Mouse (Mus musculus): ENCODE measurements around the gene Bbs5. TPM values are rescaled to one million over a fixed set of nuclear protein-coding genes. Genes with fewer than 3 reads are reported as not detected.
"Not testable (repeated sequence)": the region's sequence is repeated elsewhere in the genome, so short reads cannot be mapped to it uniquely, and the experiment has no call there.

Bbs5 gene
- polyA plus RNA-seq, 1 experiment from 2014 or later, result 9.1 TPM

- ATAC-seq (replicated peaks; ENCODE audit: low FRiP score, low TSS enrichment, low read depth) (no peak), DNase-seq (ENCODE audit: low spot score) (no peak)
- Histone ChIP-seq H3K4me1 (replicated peaks; ENCODE audit: control insufficient read depth, insufficient read depth, low read length) (no peaks in the 10 kb centered on the region), H3K4me2 (ENCODE audit: low read length) (no peak overlapping the region), H3K36me3 (ENCODE audit: control insufficient read depth, insufficient read depth, low read length) (0 out of 2 replicates have a peak, but pooled peaks cover 3% of the 10 kb centered on the region), H3K4me3 (ENCODE audit: low read depth, low read length) (no peak overlapping the region), H3K27ac (ENCODE audit: low read depth) (no peak overlapping the region), H3K9ac (ENCODE audit: low read length) (no peak overlapping the region), H3K9me3 (ENCODE audit: control insufficient read depth, low read length) (no peaks in the 10 kb centered on the region), H3K27me3 (replicated peaks; ENCODE audit: control insufficient read depth, insufficient read depth, low read length) (no peaks in the 10 kb centered on the region)
- 66% methylated on average over 2 of the region's 2 CpGs for WGBS
Observed at GRCm38 (mm10) chr2:69676713-69677112, 29.7 kb downstream of the Bbs5 start.

- not testable (repeated sequence) for H3K4me2 ChIP-seq (ENCODE audit: low read length); DNase-seq (ENCODE audit: low spot score); H3K4me3 ChIP-seq (ENCODE audit: low read depth, low read length); H3K9ac ChIP-seq (ENCODE audit: low read length); ATAC-seq (replicated peaks; ENCODE audit: low FRiP score, low TSS enrichment, low read depth); H3K4me1 ChIP-seq (replicated peaks; ENCODE audit: control insufficient read depth, insufficient read depth, low read length); H3K36me3 ChIP-seq (ENCODE audit: control insufficient read depth, insufficient read depth, low read length); H3K27me3 ChIP-seq (replicated peaks; ENCODE audit: control insufficient read depth, insufficient read depth, low read length); H3K9me3 ChIP-seq (ENCODE audit: control insufficient read depth, low read length); H3K27ac ChIP-seq (ENCODE audit: low read depth)
- WGBS, result 89% methylated on average over 2 of the region's 2 CpGs
Observed at GRCm38 (mm10) chr2:69677215-69677614, 30.2 kb downstream of the Bbs5 start.

- H3K4me2 ChIP-seq (ENCODE audit: low read length), result no peak overlapping the region
- H3K27me3 ChIP-seq (replicated peaks; ENCODE audit: control insufficient read depth, insufficient read depth, low read length), result no peaks in the 10 kb centered on the region
- H3K9ac ChIP-seq (ENCODE audit: low read length), result no peak overlapping the region
- 0 out of 2 replicates have a peak, but pooled peaks cover 3% of the 10 kb centered on the region for H3K36me3 ChIP-seq (ENCODE audit: control insufficient read depth, insufficient read depth, low read length)
- no peaks in the 10 kb centered on the region for H3K9me3 ChIP-seq (ENCODE audit: control insufficient read depth, low read length)
- 60% methylated on average over 6 of the region's 6 CpGs for WGBS
- ATAC-seq (replicated peaks; ENCODE audit: low FRiP score, low TSS enrichment, low read depth) (no peak), DNase-seq (ENCODE audit: low spot score) (no peak)
- no peak overlapping the region for H3K4me3 ChIP-seq (ENCODE audit: low read depth, low read length)
- H3K27ac ChIP-seq (ENCODE audit: low read depth), result no peak overlapping the region
- H3K4me1 ChIP-seq (replicated peaks; ENCODE audit: control insufficient read depth, insufficient read depth, low read length), result no peaks in the 10 kb centered on the region
Observed at GRCm38 (mm10) chr2:69679990-69680389, 33.0 kb downstream of the Bbs5 start.

GRCm38 (mm10) chr2:69681931-69682330 is 35.0 kb downstream of the Bbs5 start:
- Histone ChIP-seq H3K27me3 (replicated peaks; ENCODE audit: control insufficient read depth, insufficient read depth, low read length) (no peaks in the 10 kb centered on the region), H3K9ac (ENCODE audit: low read length) (no peak overlapping the region), H3K4me1 (replicated peaks; ENCODE audit: control insufficient read depth, insufficient read depth, low read length) (no peaks in the 10 kb centered on the region), H3K27ac (ENCODE audit: low read depth) (no peak overlapping the region), H3K36me3 (ENCODE audit: control insufficient read depth, insufficient read depth, low read length) (0 out of 2 replicates have a peak, but pooled peaks cover 6% of the 10 kb centered on the region), H3K4me3 (ENCODE audit: low read depth, low read length) (no peak overlapping the region), H3K4me2 (ENCODE audit: low read length) (no peak overlapping the region), H3K9me3 (ENCODE audit: control insufficient read depth, low read length) (no peaks in the 10 kb centered on the region)
- DNase-seq (ENCODE audit: low spot score) (no peak), ATAC-seq (replicated peaks; ENCODE audit: low FRiP score, low TSS enrichment, low read depth) (no peak)
- WGBS, result 90% methylated on average over 4 of the region's 4 CpGs

- H3K4me2 ChIP-seq (ENCODE audit: low read length), result no peak overlapping the region
- no peaks in the 10 kb centered on the region for H3K4me1 ChIP-seq (replicated peaks; ENCODE audit: control insufficient read depth, insufficient read depth, low read length)
- H3K36me3 ChIP-seq (ENCODE audit: control insufficient read depth, insufficient read depth, low read length), result peaks cover 13% of the 10 kb centered on the region; the same call in 1 of the 2 replicates
- no peak overlapping the region for H3K9ac ChIP-seq (ENCODE audit: low read length)
- WGBS, result 84% methylated on average over 13 of the region's 13 CpGs
- no peak for DNase-seq (ENCODE audit: low spot score)
- H3K27ac ChIP-seq (ENCODE audit: low read depth), result no peak overlapping the region
- ATAC-seq (replicated peaks; ENCODE audit: low FRiP score, low TSS enrichment, low read depth), result no peak
- H3K27me3 ChIP-seq (replicated peaks; ENCODE audit: control insufficient read depth, insufficient read depth, low read length), result no peaks in the 10 kb centered on the region
- no peaks in the 10 kb centered on the region for H3K9me3 ChIP-seq (ENCODE audit: control insufficient read depth, low read length)
- no peak overlapping the region for H3K4me3 ChIP-seq (ENCODE audit: low read depth, low read length)
Observed at GRCm38 (mm10) chr2:69683036-69683805, 36.2 kb downstream of the Bbs5 start.

- Histone ChIP-seq H3K9me3 (ENCODE audit: control insufficient read depth, low read length) (no peaks in the 10 kb centered on the region), H3K36me3 (ENCODE audit: control insufficient read depth, insufficient read depth, low read length) (peaks cover 17% of the 10 kb centered on the region; the same call in 1 of the 2 replicates), H3K4me1 (replicated peaks; ENCODE audit: control insufficient read depth, insufficient read depth, low read length) (no peaks in the 10 kb centered on the region), H3K27ac (ENCODE audit: low read depth) (no peak overlapping the region), H3K27me3 (replicated peaks; ENCODE audit: control insufficient read depth, insufficient read depth, low read length) (no peaks in the 10 kb centered on the region), H3K9ac (ENCODE audit: low read length) (no peak overlapping the region), H3K4me2 (ENCODE audit: low read length) (no peak overlapping the region), H3K4me3 (ENCODE audit: low read depth, low read length) (no peak overlapping the region)
- 94% methylated on average over 3 of the region's 3 CpGs for WGBS
- no peak for DNase-seq (ENCODE audit: low spot score)
- ATAC-seq (replicated peaks; ENCODE audit: low FRiP score, low TSS enrichment, low read depth), result no peak
Observed at GRCm38 (mm10) chr2:69684488-69684887, 37.5 kb downstream of the Bbs5 start.

GRCm38 (mm10) chr2:69690214-69690613 is 43.2 kb downstream of the Bbs5 start:
- H3K36me3 ChIP-seq (ENCODE audit: control insufficient read depth, insufficient read depth, low read length), result peaks cover 52% of the 10 kb centered on the region
- H3K4me1 ChIP-seq (replicated peaks; ENCODE audit: control insufficient read depth, insufficient read depth, low read length), result no peaks in the 10 kb centered on the region
- ATAC-seq (replicated peaks; ENCODE audit: low FRiP score, low TSS enrichment, low read depth), result no peak
- H3K27me3 ChIP-seq (replicated peaks; ENCODE audit: control insufficient read depth, insufficient read depth, low read length), result no peaks in the 10 kb centered on the region
- H3K9me3 ChIP-seq (ENCODE audit: control insufficient read depth, low read length), result no peaks in the 10 kb centered on the region
- no peak for DNase-seq (ENCODE audit: low spot score)
- H3K4me3 ChIP-seq (ENCODE audit: low read depth, low read length), result no peak overlapping the region
- no peak overlapping the region for H3K27ac ChIP-seq (ENCODE audit: low read depth)
- no peak overlapping the region for H3K9ac ChIP-seq (ENCODE audit: low read length)
- no peak overlapping the region for H3K4me2 ChIP-seq (ENCODE audit: low read length)
- 91% methylated on average over 3 of the region's 3 CpGs for WGBS

GRCm38 (mm10) chr2:69690843-69691242 is 43.9 kb downstream of the Bbs5 start:
- peaks cover 52% of the 10 kb centered on the region for H3K36me3 ChIP-seq (ENCODE audit: control insufficient read depth, insufficient read depth, low read length)
- DNase-seq (ENCODE audit: low spot score) (no peak), ATAC-seq (replicated peaks; ENCODE audit: low FRiP score, low TSS enrichment, low read depth) (no peak)
- no peaks in the 10 kb centered on the region for H3K27me3 ChIP-seq (replicated peaks; ENCODE audit: control insufficient read depth, insufficient read depth, low read length)
- H3K4me3 ChIP-seq (ENCODE audit: low read depth, low read length), result no peak overlapping the region
- H3K27ac ChIP-seq (ENCODE audit: low read depth), result no peak overlapping the region
- no peaks in the 10 kb centered on the region for H3K9me3 ChIP-seq (ENCODE audit: control insufficient read depth, low read length)
- H3K9ac ChIP-seq (ENCODE audit: low read length), result no peak overlapping the region
- H3K4me2 ChIP-seq (ENCODE audit: low read length), result no peak overlapping the region
- no peaks in the 10 kb centered on the region for H3K4me1 ChIP-seq (replicated peaks; ENCODE audit: control insufficient read depth, insufficient read depth, low read length)
- WGBS, result 91% methylated on average over 6 of the region's 6 CpGs

GRCm38 (mm10) chr2:69693501-69693900 is 46.5 kb downstream of the Bbs5 start:
- H3K36me3 ChIP-seq (ENCODE audit: control insufficient read depth, insufficient read depth, low read length), result peaks cover 45% of the 10 kb centered on the region
- 95% methylated on average over 11 of the region's 11 CpGs for WGBS

More at GRCm38 (mm10) chr2:69693501-69693900, 46.5 kb downstream of the Bbs5 start:
- H3K4me2 ChIP-seq (ENCODE audit: low read length), result no peak overlapping the region
- H3K9ac ChIP-seq (ENCODE audit: low read length), result no peak overlapping the region
- no peaks in the 10 kb centered on the region for H3K4me1 ChIP-seq (replicated peaks; ENCODE audit: control insufficient read depth, insufficient read depth, low read length)
- no peaks in the 10 kb centered on the region for H3K9me3 ChIP-seq (ENCODE audit: control insufficient read depth, low read length)
- H3K4me3 ChIP-seq (ENCODE audit: low read depth, low read length), result no peak overlapping the region
- no peaks in the 10 kb centered on the region for H3K27me3 ChIP-seq (replicated peaks; ENCODE audit: control insufficient read depth, insufficient read depth, low read length)
- no peak for DNase-seq (ENCODE audit: low spot score)
- no peak overlapping the region for H3K27ac ChIP-seq (ENCODE audit: low read depth)
- ATAC-seq (replicated peaks; ENCODE audit: low FRiP score, low TSS enrichment, low read depth), result no peak

All from intestine, embryonic 14.5 days (tissue).